Mouse (Mus musculus) cerebellum, postnatal 14 days (tissue): ENCODE measurements at regions not wholly inside any gene's neighbourhood (a gene's known extent, or its start where the extent isn't known, plus 50 kb on each side); places are given as distances from the start of the nearest gene placed in this dataset.
A peak's percentile ranks its signal among the peaks of the same experiment; 100 is the strongest.

ENCODE experiments used
- DNase-seq, 2 experiments: peaks; one replicate each; pipeline ENCODE4 v3.0.0; 2021; ENCODE audit warnings: mixed read lengths in 2 of 2

DNA sequence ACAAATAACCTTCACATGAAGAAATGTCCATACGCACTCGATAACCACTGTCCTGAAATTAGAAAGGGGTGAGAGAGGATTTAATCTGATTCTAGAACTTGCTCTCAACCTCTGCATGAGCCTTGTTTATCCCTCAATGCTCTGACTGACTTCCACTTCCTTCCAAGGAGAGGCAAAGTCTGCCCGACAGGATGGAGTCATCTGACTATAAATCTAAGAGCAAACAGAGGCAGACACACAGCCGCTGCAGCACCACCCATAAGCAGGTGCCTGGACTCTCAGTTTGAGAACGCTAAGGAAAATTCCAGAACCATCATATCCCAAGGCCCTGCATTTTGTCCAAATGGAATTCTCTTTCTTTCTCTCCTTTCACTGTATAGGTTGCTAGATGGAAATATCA is 247.7 kb upstream of the 1700056E22Rik start:
- no peak for DNase-seq

GRCm38 (mm10) chr1:184279263-184279662 is 245.2 kb upstream of the 1700056E22Rik start:
- no peak for DNase-seq

- DNase-seq = no peak
Observed at GRCm38 (mm10) chr1:184277001-184277400, 242.9 kb upstream of the 1700056E22Rik start.

DNA sequence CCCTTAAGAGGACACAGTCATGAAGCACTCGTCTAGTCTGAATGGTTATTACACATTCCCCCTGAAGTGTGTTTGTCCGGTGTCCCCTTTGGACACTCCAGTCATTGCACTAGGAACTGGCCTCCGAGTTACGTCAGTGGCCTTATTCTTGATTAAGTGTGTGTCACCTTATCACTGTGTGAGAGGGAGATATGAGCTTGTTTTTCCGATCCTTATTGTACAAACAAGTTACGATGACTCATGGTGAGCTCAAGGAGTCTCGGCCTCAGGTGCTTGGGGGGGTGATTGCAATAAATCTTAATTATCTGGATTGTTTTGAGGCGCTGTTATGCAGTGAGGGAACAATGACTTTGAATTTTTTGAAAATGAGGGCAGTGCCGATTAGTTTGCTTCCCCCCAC is 241.8 kb upstream of the 1700056E22Rik start:
- no peak for DNase-seq

- DNase-seq = no peak
Observed at GRCm38 (mm10) chr1:184275396-184275795, 241.3 kb upstream of the 1700056E22Rik start.

- DNase-seq = no peak
Observed at GRCm38 (mm10) chr1:184274704-184275103, 240.6 kb upstream of the 1700056E22Rik start.

DNA sequence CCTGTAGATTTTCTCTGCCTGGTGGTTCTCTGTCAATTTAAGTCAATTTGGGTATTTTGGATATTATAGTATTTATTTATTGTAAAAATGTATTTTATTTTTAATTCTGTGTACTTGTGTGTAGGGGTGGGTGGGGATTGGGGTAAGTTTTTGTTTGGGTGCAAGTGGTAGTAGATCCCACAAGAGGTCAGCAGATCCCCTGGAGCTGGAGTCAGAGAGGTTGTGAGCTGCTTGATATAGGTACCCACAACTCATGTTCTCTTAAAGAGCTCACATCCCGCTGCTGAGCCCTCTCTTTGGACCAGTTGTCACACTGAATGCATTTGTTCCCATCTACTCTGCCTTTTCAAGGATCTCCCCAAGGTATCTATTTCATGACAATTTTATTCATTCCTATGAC is 239.6 kb upstream of the 1700056E22Rik start:
- DNase-seq = no peak

GRCm38 (mm10) chr1:184271254-184271653 is 237.2 kb upstream of the 1700056E22Rik start:
- no peak for DNase-seq

GRCm38 (mm10) chr1:184266051-184266450 is 231.9 kb upstream of the 1700056E22Rik start:
- DNase-seq = peak; percentile 67 to 72

DNA sequence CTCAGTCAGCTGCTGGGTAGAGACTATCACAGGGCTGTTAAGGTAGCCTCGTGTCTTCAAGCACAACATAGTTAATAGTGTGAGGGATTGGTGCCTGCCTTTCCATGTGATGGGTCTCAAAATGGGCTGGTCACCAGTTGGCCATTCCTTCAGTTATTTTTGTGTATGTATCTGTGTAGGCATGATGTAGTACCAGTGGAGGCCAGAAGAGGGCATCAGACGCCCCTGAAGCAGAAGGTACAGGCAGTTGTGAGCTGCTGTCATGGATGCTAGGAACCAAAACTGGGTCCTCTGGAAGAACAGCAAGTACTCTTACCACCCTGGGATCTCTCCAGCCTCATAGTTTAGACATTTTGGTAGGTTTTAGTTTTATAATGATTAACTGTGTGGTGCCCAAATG is 228.9 kb upstream of the 1700056E22Rik start:
- peak in 1 of 2 experiments; percentile 16 for DNase-seq

GRCm38 (mm10) chr1:184261385-184261727 is 227.3 kb upstream of the 1700056E22Rik start:
- DNase-seq = no peak

DNA sequence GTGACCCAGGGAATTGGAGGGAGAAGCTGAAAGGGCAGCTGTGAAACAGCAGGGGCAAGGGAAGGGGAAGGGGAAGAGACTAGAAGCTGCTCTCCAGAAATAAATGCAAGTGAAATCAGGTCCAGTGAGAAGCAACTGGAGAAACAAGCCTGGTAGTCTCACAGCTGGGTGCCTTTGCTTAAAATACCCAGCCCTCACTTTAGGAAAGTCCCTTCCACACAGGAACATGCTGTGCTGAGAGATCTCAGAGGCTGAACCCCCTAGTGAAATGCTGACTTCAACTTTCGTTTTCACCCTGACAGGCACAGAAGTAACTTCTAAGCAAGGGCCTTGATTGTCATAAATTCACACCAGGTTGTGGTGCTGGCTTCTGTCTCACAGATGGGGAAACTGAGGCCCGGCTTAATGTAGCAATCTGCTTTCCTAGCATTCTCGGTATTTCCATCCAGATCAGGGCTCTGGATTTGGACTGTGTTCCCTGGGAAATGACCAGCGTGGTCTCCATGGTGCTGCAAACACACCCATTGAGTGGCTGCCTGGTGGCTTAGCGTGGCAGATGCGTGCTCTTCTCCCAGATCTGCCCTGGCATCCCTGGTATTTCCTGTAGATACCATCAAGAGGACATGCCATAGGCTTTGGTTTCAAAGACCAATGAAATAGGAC is 226.8 kb upstream of the 1700056E22Rik start:
- DNase-seq = no peak

- DNase-seq = no peak
Observed at GRCm38 (mm10) chr1:184259853-184260252, 225.8 kb upstream of the 1700056E22Rik start.

DNA sequence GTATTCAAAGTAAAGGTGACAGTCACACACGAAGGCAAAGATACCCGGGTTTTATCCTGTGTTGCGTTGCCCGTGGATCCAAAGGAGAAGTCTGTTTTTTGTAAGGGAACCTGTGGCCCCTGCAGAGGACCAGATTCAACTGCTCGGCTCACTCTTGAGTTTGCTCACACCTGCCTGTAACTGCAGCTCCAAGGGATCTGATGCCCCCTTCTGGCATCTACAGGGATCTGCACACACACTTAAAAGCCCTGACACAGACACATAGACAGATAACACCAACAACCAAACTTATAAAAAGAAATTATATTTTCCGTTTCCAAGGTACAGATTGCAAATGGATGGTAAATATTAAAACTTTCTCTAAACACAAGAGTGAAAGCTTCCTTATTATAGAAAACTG is 223.3 kb upstream of the 1700056E22Rik start:
- DNase-seq = no peak

DNA sequence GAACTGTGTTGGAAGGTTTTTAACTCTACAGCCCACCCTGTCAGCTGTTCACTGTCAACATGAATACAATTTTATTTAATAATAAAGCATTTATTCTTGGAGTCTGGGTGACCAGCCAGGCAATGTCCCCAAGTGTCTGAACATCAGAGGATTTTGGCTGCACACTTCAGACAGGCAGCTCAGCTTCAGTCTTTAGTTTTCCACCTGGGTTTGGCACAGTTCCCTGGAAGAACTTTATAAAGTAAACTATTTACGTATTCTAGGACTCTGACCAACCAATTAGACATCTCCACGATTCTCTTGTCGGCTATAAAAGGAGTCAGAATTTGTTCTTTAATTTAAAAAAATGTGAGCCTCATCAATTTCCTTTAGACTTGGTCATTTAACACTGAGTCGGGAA is 220.8 kb upstream of the 1700056E22Rik start:
- DNase-seq = no peak

GRCm38 (mm10) chr1:184244730-184245488 is 210.8 kb upstream of the 1700056E22Rik start:
- no peak for DNase-seq

DNA sequence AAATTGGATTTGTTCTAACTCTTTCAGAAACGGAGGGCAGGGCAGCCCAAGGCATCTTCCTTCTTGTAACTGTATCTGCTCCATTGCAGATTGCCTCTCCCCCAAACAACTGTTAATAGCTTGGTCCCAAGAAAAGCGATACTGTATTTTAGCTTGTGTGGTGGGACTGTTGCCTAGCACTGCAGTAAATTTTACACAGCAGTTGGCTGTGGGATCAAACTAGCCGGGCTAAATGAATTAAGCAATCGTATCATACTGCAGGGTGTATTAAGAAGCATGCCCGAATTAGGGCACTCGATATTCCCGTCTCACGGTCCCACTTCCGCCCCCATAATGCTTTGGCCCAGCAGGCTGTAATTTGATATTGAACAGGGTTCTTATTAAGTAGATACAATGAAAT is 210.2 kb upstream of the 1700056E22Rik start:
- DNase-seq = no peak

- no peak for DNase-seq
Observed at GRCm38 (mm10) chr1:184241846-184242245, 207.7 kb upstream of the 1700056E22Rik start.

GRCm38 (mm10) chr1:184235131-184235983 is 201.3 kb upstream of the 1700056E22Rik start:
- DNase-seq = peak; percentile 87 to 90

- DNase-seq = no peak
Observed at GRCm38 (mm10) chr1:184234320-184234988, 200.4 kb upstream of the 1700056E22Rik start.

GRCm38 (mm10) chr1:184233741-184234255 is 199.7 kb upstream of the 1700056E22Rik start:
- no peak for DNase-seq

DNA sequence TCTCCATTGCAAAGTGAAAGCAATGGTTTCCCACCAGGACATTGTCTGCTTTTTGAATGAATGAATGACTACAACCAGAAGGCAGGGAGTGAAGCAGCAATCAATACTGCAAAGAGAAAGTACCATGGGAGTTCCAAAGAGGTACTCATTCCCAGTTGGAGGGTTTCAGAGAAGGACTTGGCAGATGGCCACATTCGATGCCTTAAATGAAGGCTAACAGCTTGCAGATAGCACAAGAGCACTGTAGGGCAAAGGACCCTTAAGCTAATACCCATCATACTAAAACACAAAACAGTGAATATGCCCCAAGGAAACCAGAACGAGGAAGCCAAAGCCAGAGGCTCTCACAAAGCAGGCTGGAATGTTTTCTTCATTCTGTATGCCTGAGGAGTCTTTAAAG is 188.2 kb upstream of the 1700056E22Rik start:
- peak in 1 of 2 experiments; percentile 5 for DNase-seq

DNA sequence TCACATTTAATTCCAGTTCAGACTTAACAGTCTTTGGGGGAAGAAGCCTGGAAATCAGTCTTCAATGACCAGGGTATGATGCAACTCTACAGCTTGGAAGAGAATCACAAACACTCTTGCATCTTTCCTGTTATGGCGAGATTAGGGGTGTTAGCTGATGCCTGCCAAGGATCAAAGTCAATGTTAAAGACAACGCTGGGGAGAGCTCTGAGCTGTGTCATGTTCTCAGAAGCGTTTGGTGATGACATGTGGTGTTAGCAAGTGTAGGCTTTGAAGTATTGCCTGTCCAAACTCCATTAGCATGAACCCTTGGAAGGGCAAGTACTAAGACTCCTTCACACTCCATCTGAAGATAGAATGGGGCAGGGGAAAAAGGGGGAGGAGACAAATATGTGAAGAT is 187.7 kb upstream of the 1700056E22Rik start:
- no peak for DNase-seq
